Mouse (Mus musculus): ENCODE measurements around the gene Kcnab3.

DNA sequence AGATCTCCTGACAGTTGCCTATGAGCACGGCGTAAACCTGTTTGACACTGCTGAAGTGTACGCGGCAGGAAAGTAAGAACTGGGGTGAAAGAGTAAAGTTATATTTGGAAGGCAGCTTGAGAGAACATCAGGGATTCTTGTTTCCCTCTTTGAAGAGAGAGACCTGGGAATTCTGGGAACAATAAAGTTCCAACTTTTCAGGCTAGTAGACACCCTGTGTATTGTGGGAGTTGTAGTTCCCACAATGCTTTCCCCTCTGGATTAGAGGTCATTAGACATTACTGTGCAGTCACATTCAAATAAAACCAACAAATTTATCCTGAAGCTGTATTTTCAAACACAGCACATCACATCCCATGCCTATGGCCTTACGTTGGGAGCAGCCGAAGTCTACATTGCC, 2.5 kb downstream of the Kcnab3 start:
- TF ChIP-seq CTCF (IDR thresholded peaks at IDR 0.05; ENCODE audit: control insufficient read depth, insufficient read depth, insufficient read length) (no peak), USF1 (IDR thresholded peaks at IDR 0.05; ENCODE audit: low read depth) (no peak)
